Mouse (Mus musculus): Measurements from ENCODE around the gene Gm5447.
A peak's percentile ranks its signal among the peaks of the same experiment; 100 is the strongest.

Gene Gm5447

GRCm38 (mm10) chr13:30973501-30974246 lies at the start of gene Gm5447, which contains the start of gene Exoc2:
Gene Gm5447, plus strand, starts transcription at chr13:30974204.
Gene Exoc2, minus strand, starts transcription at chr13:30974093.
- peak; percentile 75 for DNase-seq (ENCODE audit: low spot score)

- no peak for DNase-seq (ENCODE audit: low spot score)
These were observed 49.7 kb upstream of the Gm5447 start for GRCm38 (mm10) chr13:30924269-30924668.

GRCm38 (mm10) chr13:30929119-30929518 lies 44.9 kb upstream of the Gm5447 start:
- DNase-seq (ENCODE audit: low spot score): no peak

GRCm38 (mm10) chr13:30931613-30932012 lies 42.4 kb upstream of the Gm5447 start:
- DNase-seq (ENCODE audit: low spot score): no peak

- DNase-seq (ENCODE audit: low spot score): no peak
These were observed 41.0 kb upstream of the Gm5447 start for GRCm38 (mm10) chr13:30932972-30933371.

- DNase-seq (ENCODE audit: low spot score): no peak
These were observed 28.2 kb upstream of the Gm5447 start for GRCm38 (mm10) chr13:30945788-30946187.

GRCm38 (mm10) chr13:30947129-30947528 lies 26.9 kb upstream of the Gm5447 start:
- DNase-seq (ENCODE audit: low spot score): no peak

- no peak for DNase-seq (ENCODE audit: low spot score)
These were observed 26.5 kb upstream of the Gm5447 start, which contains the start of gene Hus1b for GRCm38 (mm10) chr13:30947540-30947939. Gene Hus1b, minus strand, starts transcription at chr13:30947759.

- no peak for DNase-seq (ENCODE audit: low spot score)
These were observed 24.8 kb upstream of the Gm5447 start for GRCm38 (mm10) chr13:30949181-30949580.

GRCm38 (mm10) chr13:30952044-30952443 lies 22.0 kb upstream of the Gm5447 start:
- no peak for DNase-seq (ENCODE audit: low spot score)

GRCm38 (mm10) chr13:30953580-30953979 lies 20.4 kb upstream of the Gm5447 start:
- no peak for DNase-seq (ENCODE audit: low spot score)

- no peak for DNase-seq (ENCODE audit: low spot score)
These were observed 13.3 kb upstream of the Gm5447 start for GRCm38 (mm10) chr13:30960714-30961113.

- DNase-seq (ENCODE audit: low spot score): no peak
These were observed 12.1 kb upstream of the Gm5447 start for GRCm38 (mm10) chr13:30961932-30962331.

- no peak for DNase-seq (ENCODE audit: low spot score)
These were observed 7.5 kb upstream of the Gm5447 start for GRCm38 (mm10) chr13:30966507-30966911.

GRCm38 (mm10) chr13:30968311-30968710 lies 5.7 kb upstream of the Gm5447 start:
- no peak for DNase-seq (ENCODE audit: low spot score)

GRCm38 (mm10) chr13:30971047-30971446 lies 3.0 kb upstream of the Gm5447 start:
- no peak for DNase-seq (ENCODE audit: low spot score)

GRCm38 (mm10) chr13:30972102-30972501 lies 1.9 kb upstream of the Gm5447 start:
- no peak for DNase-seq (ENCODE audit: low spot score)

- DNase-seq (ENCODE audit: low spot score): no peak
These were observed 235 bp downstream of the Gm5447 start for GRCm38 (mm10) chr13:30974247-30974630.

GRCm38 (mm10) chr13:30976536-30977084 lies 2.6 kb downstream of the Gm5447 start:
- no peak for DNase-seq (ENCODE audit: low spot score)

- DNase-seq (ENCODE audit: low spot score): no peak
These were observed 4.2 kb downstream of the Gm5447 start for GRCm38 (mm10) chr13:30978224-30978623.

- peak; percentile 37 for DNase-seq (ENCODE audit: low spot score)
These were observed 7.7 kb downstream of the Gm5447 start for GRCm38 (mm10) chr13:30981666-30982065.

- no peak for DNase-seq (ENCODE audit: low spot score)
These were observed 11.2 kb downstream of the Gm5447 start for GRCm38 (mm10) chr13:30985275-30985597.

GRCm38 (mm10) chr13:30985598-30986466 lies 11.8 kb downstream of the Gm5447 start:
- peak; percentile 23 for DNase-seq (ENCODE audit: low spot score)
